Mouse (Mus musculus): ENCODE results near the gene Chil1.

Chil1 gene

DNA sequence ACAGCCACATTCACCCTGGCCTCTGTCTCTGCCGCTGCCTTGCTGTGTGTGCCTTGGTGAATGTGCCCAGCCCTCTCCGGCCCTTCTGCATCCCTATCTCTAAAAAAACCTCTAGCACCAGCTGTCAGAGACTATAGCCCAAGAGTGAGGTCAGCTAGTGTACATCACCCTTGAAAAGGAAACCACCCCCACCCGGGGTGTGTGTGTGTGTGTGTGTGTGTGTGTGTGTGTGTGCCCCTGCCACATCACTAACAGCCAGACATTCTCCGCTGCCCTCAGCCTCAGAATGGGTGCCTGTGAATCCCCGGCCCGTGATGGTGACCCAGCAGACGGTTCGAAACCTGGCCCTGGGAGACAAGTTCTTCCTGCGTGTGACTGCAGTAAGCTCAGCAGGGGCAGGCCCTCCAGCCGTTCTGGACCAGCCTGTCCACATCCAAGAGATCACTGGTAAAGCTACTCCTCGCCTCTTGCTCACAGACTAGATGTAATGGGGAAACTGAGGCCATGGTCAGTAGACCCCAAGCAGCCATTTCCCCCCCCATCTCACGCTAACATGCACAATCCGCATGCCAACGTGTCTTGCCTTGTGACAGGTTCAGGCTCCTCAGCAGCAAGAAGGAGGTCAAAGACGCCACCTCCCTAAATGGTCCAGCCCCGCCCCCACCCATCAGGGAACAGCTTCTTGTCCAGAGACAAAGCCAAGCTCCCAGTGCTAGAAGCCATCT is 12.5 kb downstream of the Chil1 start:
- TF ChIP-seq GATA4 (IDR thresholded peaks at IDR 0.05; ENCODE audit: insufficient replicate concordance, low read length) = no peak

DNA sequence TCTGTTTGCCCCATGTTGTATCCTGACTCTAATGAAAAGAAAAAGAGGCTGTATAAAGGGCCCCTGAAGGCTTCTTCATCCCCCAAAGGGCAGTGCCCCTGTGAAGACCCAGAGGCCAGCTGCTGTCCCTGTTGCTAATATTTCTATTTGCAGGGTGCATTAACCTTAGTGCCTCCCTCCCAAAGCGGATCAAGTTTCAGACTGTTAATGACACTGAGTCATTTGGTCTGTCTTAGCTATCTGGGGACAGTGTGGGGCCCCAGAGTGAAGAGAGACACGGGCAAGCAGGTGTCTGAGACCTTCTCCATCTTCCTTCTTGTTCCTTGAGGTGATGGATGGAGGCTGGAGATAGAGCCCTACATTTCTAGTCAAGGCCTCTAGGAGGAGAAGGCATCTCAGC is 13.1 kb downstream of the Chil1 start:
- no peak for TF ChIP-seq GATA4 (IDR thresholded peaks at IDR 0.05; ENCODE audit: insufficient replicate concordance, low read length)

DNA sequence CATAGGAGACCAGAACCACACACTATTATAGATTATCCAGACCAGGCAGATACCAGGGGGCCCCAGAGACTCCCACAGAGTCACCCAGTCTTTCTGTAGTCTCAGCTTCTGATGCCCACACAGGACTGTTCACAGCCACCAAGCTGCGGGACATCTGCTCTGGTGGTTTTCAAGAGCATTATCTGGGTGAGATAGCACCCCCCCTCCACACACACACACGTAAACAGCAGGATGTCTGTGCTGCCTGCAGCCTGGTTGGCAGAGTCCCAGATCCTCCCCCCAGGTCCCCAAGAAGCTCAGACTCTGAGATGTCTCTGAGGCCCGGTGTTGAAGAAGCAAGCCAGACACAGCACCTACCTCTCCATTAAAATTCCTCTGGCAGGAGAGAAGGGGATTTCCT is 13.6 kb downstream of the Chil1 start:
- no peak for TF ChIP-seq GATA4 (IDR thresholded peaks at IDR 0.05; ENCODE audit: insufficient replicate concordance, low read length)

DNA sequence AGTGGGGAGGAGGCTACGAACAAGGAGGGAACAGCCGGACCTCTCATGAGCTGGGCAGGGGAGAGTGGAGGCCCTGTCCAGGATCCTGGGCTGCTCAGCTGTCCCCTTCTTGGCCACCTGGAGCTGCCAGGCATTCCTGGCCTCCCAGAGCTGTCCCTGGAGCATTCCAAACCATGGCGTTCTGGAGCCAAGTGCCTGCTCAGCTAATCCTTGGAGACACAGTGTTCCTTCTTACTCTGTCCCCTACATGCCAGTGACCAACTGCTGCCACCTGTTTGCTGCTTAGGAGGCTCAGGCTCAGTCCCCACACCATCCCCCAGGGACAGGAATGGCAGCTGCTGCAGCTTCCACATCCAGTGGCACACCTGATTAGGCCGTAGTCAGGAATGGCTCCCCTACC is 14.0 kb downstream of the Chil1 start:
- no peak for TF ChIP-seq GATA4 (IDR thresholded peaks at IDR 0.05; ENCODE audit: insufficient replicate concordance, low read length)

DNA sequence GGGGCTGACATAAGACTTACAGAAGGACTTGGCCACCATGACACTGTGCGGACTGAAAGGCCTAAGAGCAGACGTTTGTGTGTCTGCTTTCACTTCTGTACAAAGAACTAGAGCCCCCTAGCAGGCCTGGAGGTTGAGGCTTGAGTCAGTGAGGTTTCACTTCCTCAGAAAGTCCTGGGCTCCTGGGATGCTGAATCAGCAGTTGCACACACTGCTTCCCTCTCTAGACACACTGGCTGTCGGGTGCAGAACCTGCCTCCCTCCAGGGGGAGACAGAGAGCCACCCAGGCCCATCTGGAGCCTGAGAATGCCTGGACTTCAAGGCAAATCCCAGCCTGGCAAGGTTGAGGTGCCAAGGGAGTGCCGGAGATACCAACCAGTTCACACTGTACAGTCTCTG is 14.4 kb downstream of the Chil1 start:
- TF ChIP-seq GATA4 (IDR thresholded peaks at IDR 0.05; ENCODE audit: insufficient replicate concordance, low read length) = no peak

DNA sequence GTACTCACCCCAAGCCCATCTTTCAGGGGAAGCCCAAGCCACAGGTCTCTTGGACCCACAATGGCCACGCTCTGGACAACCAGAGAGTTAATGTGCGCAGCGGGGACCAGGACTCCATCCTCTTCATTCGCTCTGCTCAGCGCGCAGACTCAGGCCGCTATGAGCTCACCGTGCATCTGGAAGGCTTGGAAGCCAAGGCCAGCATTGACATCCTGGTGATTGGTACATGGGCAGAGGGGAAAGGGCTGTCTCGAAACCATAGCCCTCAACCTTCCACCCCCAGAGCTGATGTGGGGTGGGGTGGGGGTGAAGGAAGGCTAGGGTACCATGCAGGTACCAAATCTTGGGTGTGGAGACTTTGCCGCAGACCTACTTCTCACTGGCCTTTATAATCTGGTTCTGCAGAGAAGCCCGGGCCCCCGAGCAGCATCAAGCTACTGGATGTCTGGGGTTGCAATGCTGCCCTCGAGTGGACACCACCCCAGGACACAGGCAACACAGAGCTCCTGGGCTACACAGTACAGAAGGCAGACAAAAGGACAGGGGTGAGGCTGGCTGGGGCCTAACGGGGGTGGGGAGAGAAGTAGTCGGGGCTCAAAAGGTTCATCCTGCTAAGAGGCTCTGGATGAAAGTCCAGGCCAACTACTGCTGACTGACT is 15.5 kb downstream of the Chil1 start:
- TF ChIP-seq GATA4 (IDR thresholded peaks at IDR 0.05; ENCODE audit: insufficient replicate concordance, low read length) = no peak

DNA sequence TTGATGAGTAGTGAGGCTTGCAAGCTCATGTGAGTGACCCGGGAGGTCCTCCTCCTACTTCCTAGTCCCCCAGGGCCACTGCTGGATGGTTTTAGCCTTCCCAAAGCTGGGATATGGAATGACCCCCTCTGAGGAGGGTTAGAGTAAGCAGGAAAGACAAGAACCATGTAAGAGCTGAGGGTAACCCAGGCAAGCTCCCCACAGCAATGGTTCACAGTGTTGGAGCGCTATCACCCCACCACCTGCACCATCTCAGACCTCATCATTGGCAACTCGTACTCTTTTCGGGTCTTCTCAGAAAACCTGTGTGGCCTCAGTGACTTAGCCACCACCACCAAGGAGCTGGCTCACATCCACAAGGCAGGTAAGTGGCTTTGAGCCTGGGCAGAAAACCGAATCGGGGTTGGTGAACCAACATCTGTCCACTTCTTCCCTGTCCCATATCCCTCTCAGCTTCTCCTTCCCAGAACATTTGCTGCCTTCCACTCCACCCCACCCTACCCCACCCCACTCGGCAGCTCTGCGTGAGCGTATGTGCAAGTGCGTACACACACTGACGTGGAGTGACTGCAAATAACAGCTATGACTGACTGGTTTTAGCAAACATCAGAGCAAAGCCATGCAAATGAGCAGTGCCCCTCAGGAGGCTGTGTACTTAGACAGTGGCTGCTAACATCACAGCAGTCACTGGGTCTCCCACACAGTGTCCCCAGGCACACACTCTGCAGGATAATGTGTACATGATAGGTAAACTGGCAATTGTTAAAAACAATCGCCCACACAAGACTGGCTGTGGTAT is 16.4 kb downstream of the Chil1 start:
- TF ChIP-seq GATA4 (IDR thresholded peaks at IDR 0.05; ENCODE audit: insufficient replicate concordance, low read length) = no peak

DNA sequence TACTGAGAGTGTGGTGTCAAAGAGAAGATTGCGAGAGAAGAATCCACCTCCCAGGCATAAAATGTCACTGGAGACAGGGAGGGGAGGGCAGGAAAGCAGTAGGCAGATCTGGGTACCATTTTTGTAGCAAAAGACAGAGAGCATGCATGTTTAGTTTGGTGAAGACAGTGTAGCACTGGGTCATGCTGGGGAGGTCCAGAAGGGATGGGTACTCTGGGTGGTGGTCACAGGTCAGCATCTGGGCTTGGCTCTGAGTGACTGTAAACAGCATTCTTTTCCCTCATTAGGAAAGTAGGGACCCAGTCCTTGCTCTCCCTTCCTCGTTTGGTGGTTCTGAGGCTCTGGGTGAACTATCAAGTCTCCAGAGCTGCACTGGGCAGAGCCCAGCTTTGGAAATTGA is 18.5 kb downstream of the Chil1 start:
- TF ChIP-seq GATA4 (IDR thresholded peaks at IDR 0.05; ENCODE audit: insufficient replicate concordance, low read length) = no peak

DNA sequence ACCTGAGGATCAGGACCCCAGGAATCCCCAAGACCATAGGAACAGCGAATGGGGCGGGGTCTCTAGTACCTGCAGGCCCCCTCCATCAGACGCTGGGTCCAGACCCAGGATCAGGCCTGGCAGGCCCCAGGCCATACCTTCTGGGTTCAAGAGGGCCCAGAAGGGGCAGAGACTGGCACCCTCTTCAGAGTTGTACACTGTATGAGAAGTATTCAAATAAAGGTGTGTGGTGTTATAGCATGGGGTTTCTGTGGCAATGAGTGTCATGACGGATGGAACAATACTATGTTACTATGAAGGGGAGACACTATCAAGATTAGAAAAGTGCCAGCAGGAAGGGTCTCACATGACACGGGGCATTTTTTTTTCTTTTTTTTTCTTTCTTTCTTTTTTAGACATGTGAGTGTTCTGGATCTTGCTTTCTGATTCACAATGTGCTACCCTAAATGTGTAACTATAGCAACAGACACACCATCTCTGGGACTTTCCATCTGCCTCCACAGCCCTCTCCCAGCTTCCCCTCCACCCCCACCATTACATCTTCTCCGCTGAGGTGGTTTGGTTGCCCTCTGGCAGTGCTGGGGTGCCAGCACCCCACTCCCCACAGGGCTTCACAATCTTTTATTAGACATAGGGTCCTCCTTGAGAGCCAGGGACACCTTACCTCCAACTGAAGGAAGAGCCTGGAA is 19.2 kb downstream of the Chil1 start:
- TF ChIP-seq GATA4 (IDR thresholded peaks at IDR 0.05; ENCODE audit: insufficient replicate concordance, low read length) = no peak

DNA sequence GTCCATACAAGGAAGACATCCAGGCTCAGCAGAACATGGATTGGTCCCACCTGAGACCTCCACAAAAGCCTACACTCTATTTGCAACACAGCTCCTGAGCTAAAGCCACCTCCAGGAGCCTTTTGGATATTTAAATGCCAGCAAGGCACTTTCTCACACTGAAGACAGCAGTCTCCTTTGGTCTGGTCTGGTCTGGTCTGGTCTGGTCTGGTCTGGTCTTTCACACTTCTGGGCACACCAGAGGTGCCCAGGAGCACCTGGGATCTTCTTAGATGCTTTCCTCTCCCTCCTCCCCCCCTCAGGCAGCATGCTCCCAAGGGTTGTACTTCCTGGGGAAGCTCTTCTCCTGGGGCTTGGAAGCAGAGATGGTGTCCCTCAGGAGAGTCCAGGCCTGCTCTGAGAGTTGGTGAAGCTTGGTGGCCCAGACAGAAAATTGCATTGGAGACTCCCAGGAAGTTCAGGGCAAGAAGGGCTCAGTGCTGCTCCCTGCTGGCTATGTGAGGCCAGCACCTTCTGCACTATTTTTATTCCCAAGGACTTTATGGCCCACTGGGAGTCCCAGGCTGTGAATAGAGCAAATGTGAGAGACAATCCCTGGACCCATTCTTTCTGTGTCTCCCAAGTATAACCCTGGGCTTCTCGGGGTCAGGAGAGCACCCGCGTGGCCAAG is 19.9 kb downstream of the Chil1 start:
- TF ChIP-seq GATA4 (IDR thresholded peaks at IDR 0.05; ENCODE audit: insufficient replicate concordance, low read length) = no peak

DNA sequence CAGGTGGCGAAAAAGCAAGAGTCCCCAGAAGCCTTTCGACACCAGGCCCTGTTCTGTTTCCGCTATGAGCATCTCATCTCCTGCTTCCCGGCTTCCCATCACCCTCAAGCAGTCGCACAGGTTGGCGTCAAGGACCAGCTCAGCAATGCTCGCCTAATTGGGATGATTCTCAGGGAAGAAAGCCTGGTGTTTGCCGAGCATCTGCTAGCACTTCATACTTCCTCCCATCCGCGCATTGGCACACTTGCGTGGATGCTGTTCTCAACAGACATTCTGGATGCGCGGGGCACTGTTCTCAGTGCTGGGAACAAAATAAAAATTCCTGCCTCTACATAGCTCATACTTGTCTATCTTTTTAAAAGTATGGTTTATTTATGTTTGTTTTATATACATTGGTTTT is 22.3 kb downstream of the Chil1 start:
- TF ChIP-seq GATA4 (IDR thresholded peaks at IDR 0.05; ENCODE audit: insufficient replicate concordance, low read length) = no peak

DNA sequence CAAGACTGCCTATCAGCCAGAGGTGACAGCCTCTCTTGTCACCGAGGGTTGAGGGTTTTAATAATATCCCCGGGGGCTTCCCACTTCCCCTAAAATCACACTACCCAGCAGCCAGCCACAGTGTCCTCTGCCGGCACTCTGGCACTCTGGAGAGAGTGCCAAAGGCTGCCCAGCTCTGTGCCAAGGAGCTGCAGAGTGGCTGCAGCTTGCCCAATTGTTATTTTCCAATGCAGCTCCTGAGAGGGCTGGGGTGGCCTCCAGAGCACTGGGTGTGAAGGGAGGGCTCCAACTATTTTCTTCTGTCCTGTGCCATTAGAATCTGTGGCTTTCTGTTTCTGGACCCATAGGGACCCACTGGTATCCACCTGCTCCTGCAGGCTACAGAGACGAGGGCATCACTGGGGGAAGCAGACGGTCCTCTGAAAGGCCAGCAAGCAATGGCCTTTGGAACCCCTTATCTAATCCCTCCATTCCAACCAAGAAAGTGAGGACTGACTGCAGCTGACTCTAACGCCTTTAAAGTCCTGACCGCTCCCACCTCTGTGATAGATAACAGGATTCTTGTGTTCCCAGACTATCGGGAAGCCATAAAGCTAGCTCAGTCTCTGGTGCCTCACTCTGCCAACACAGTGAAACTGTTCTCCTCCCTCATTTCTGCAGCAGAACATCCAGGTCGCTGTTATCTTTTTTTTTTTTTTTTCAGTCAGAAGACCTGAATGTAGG is 23.5 kb downstream of the Chil1 start:
- no peak for TF ChIP-seq GATA4 (IDR thresholded peaks at IDR 0.05; ENCODE audit: insufficient replicate concordance, low read length)

DNA sequence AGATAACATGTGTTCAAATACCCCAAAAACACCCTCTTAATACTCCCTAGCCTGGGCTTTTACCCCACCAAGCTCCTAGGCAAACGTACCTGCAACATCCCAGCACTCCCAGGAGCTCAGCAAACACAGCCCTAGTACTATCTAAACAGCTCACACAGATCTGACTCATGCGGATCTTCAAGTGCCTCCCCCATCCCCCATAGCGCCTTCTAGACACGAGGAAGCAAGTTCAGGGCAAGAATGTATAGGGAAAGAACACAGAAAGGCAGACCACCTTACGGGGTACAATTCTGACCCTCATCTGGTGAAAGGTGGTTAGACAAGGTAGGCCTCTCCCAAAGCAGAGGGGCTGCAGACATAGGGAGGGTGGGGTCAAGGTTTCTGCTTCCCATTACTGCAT is 24.1 kb downstream of the Chil1 start:
- TF ChIP-seq GATA4 (IDR thresholded peaks at IDR 0.05; ENCODE audit: insufficient replicate concordance, low read length) = no peak

DNA sequence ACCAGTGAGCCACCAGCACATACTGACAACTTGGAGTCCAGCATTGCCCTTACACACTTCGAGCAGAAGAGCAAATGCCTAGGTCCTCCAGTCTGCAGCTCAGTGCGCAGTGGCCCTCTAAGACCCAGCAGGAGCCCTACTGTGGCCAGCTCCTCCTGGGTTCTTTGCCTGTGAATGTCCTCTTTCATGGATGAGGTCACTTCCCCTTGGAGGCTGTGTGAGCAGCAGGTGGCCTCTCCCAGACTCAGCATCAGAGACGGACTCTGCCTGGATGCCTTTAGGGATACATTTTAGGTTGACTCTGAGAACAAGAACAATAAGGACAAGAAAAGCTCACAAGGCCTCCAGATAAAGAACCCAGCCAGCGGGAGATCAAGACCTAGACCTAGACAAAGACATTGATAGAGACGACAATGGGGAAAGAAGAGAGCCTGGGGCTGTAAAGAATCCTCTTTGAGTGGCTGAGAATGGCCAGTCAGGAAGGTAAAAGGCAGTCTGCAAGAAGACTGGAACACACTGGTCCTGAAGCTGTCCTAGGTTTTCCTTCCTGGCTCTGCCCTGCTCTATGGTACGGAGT is 28.3 kb downstream of the Chil1 start:
- no peak for TF ChIP-seq GATA4 (IDR thresholded peaks at IDR 0.05; ENCODE audit: insufficient replicate concordance, low read length)
